Mouse (Mus musculus) adrenal gland, adult 8-10 months (tissue): Measurements from ENCODE around the gene Rnf144b. TPM values are rescaled to one million over a fixed set of nuclear protein-coding genes. Genes with fewer than 3 reads are reported as not detected.

Experiments
- DNase-seq: peaks from one replicate; pipeline ENCODE4 v3.0.0; 2022
- total RNA-seq, 4 experiments: library from RNA; stranded (reverse); gene quantifications; 2 replicates each; pipeline ENCODE4 v1.2.4; 2022

The Rnf144b gene
- total RNA-seq, result 1 to 10 TPM; 3.0 to 5.5 (median 4.8) TPM

GRCm38 (mm10) chr13:47122537-47123430 lies at the start of gene Rnf144b:
Gene Rnf144b (plus strand): TSS chr13:47122656.
- DNase-seq, result no peak

- no peak for DNase-seq
These were observed 46.3 kb upstream of the Rnf144b start for GRCm38 (mm10) chr13:47076156-47076555.

- DNase-seq, result no peak
These were observed 45.1 kb upstream of the Rnf144b start for GRCm38 (mm10) chr13:47077367-47077766.

- no peak for DNase-seq
These were observed 43.7 kb upstream of the Rnf144b start for GRCm38 (mm10) chr13:47078799-47079198.

GRCm38 (mm10) chr13:47080905-47081505 lies 41.5 kb upstream of the Rnf144b start:
- no peak for DNase-seq

- DNase-seq, result no peak
These were observed 34.0 kb upstream of the Rnf144b start for GRCm38 (mm10) chr13:47088433-47088832.

GRCm38 (mm10) chr13:47089271-47089670 lies 33.2 kb upstream of the Rnf144b start:
- no peak for DNase-seq

GRCm38 (mm10) chr13:47093791-47094190 lies 28.7 kb upstream of the Rnf144b start:
- DNase-seq, result no peak

GRCm38 (mm10) chr13:47096591-47096990 lies 25.9 kb upstream of the Rnf144b start:
- DNase-seq, result no peak

- DNase-seq, result no peak
These were observed 23.2 kb upstream of the Rnf144b start for GRCm38 (mm10) chr13:47099265-47099664.

GRCm38 (mm10) chr13:47100587-47100986 lies 21.9 kb upstream of the Rnf144b start:
- no peak for DNase-seq

GRCm38 (mm10) chr13:47104146-47104545 lies 18.3 kb upstream of the Rnf144b start:
- DNase-seq, result no peak

GRCm38 (mm10) chr13:47104856-47105541 lies 17.5 kb upstream of the Rnf144b start:
- peak; percentile 10 for DNase-seq

GRCm38 (mm10) chr13:47105711-47106579 lies 16.5 kb upstream of the Rnf144b start, which contains the start of gene Dek:
Gene Dek (minus strand): TSS chr13:47106201.
- peak; percentile 70 for DNase-seq

GRCm38 (mm10) chr13:47106580-47106888 lies 15.9 kb upstream of the Rnf144b start:
- DNase-seq, result no peak

GRCm38 (mm10) chr13:47109239-47109638 lies 13.2 kb upstream of the Rnf144b start:
- DNase-seq, result no peak

GRCm38 (mm10) chr13:47111185-47111584 lies 11.3 kb upstream of the Rnf144b start:
- no peak for DNase-seq

GRCm38 (mm10) chr13:47112056-47112455 lies 10.4 kb upstream of the Rnf144b start:
- no peak for DNase-seq

GRCm38 (mm10) chr13:47112924-47113323 lies 9.5 kb upstream of the Rnf144b start:
- no peak for DNase-seq

- DNase-seq, result no peak
These were observed 6.5 kb upstream of the Rnf144b start for GRCm38 (mm10) chr13:47116000-47116399.

- no peak for DNase-seq
These were observed 1.0 kb upstream of the Rnf144b start for GRCm38 (mm10) chr13:47121333-47121889.

GRCm38 (mm10) chr13:47124449-47124848 lies 2.0 kb downstream of the Rnf144b start:
- no peak for DNase-seq
